Mouse (Mus musculus) lung, postnatal 0 days (tissue): Measurements from ENCODE around the gene Sf3b5. TPM values are rescaled to one million over a fixed set of nuclear protein-coding genes. Genes with fewer than 3 reads are reported as not detected.
A peak's percentile ranks its signal among the peaks of the same experiment; 100 is the strongest.

ENCODE experiments used
- ATAC-seq: fragments of 200-750 bp; cut with Nextera tagmentation; 2 replicates; pipeline ENCODE4 v1.8.0; 2017; ENCODE audit warnings: moderate library complexity
- DNase-seq: peaks from one replicate; pipeline ENCODE4 v3.0.0-alpha.2; 2016; ENCODE audit warnings: low spot score
- H3K27ac ChIP-seq: fragments of 300-500 bp; sonication (generic); 2 replicates; pipeline ENCODE4 v1.5.1; 2014; ENCODE audit warnings: antibody characterized with exemption, mild to moderate bottlenecking, low read length, mixed read lengths
- H3K27me3 ChIP-seq: fragments of 300-500 bp; sonication (generic); replicated peaks from 2 replicates; pipeline ENCODE4 v1.6.1; 2014; ENCODE audit warnings: low read length, mixed read lengths; ENCODE audit not compliant: insufficient read depth
- H3K36me3 ChIP-seq: fragments of 300-500 bp; sonication (generic); 2 replicates; pipeline ENCODE4 v1.6.1; 2014; ENCODE audit warnings: low read length, mixed read lengths; ENCODE audit not compliant: insufficient read depth
- H3K4me1 ChIP-seq: fragments of 300-500 bp; sonication (generic); 2 replicates; pipeline ENCODE4 v1.6.1; 2014; ENCODE audit warnings: antibody characterized with exemption, low read depth, low read length, mixed read lengths; ENCODE audit not compliant: insufficient read depth
- H3K4me2 ChIP-seq: fragments of 300-500 bp; sonication (generic); replicated peaks from 2 replicates; pipeline ENCODE4 v1.6.1; 2014; ENCODE audit warnings: low read depth, mild to moderate bottlenecking, low read length, moderate library complexity, mixed read lengths
- H3K4me3 ChIP-seq: fragments of 300-500 bp; sonication (generic); 2 replicates; pipeline ENCODE4 v1.5.1; 2014; ENCODE audit warnings: low read depth, low read length
- H3K9ac ChIP-seq: fragments of 300-500 bp; sonication (generic); replicated peaks from 2 replicates; pipeline ENCODE4 v1.6.1; 2014; ENCODE audit warnings: low read depth, mild to moderate bottlenecking
- H3K9me3 ChIP-seq: fragments of 300-500 bp; sonication (generic); 2 replicates; pipeline ENCODE4 v1.6.1; 2016; ENCODE audit warnings: low read length, mixed read lengths
- CTCF ChIP-seq: IDR thresholded peaks from 2 replicates; pipeline ENCODE4 v1.5.1; 2016; ENCODE audit warnings: antibody characterized with exemption, mild to moderate bottlenecking
- EP300 ChIP-seq: IDR thresholded peaks from 2 replicates; pipeline ENCODE4 v1.6.1; 2016; ENCODE audit warnings: antibody characterized with exemption, mild to moderate bottlenecking, control low read depth
- WGBS: fragments of 180-500 bp; shearing (Covaris S2); extraction: QIAGEN DNeasy Blood & Tissue Kit; methylation state at CpG from one replicate; pipeline ENCODE4 v1.1.7; 2014; 5-methylcytosine and 5-hydroxymethylcytosine counted together
- polyA plus RNA-seq: library from polyadenylated mRNA; unstranded; fragments of >200 nt; fragmentation: Nextera tagmentation; extraction: Ambion mirVana; gene quantifications from 2 replicates; pipeline ENCODE4 v1.2.1, GENCODE M21; 2015

Sf3b5 gene
- polyA plus RNA-seq, 1 experiment from 2014 or later = 27.1 TPM

DNA sequence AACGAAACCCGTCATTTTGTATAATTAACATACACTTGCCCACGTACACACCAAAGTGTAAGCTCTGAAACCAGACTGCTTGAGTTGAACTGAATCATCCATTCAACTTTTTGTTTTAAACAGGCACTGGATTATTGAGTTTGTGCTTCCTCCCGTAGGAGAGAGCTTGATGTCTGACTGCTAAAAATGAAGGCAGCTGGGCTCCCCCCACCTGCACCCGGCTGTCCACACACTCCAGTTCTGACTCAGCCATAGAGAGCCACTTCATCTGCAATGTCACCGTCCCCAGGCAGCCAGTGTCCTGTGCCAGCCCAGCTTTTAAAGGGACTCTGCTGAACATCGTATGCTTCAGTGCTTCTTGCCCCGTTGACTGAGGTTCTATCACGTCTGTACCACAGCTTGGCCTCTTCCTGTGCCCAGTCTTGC lies 27.3 kb upstream of the Sf3b5 start:
- WGBS = 58% methylated on average over 9 of the region's 9 CpGs

GRCm38 (mm10) chr10:12981071-12981470 lies 24.1 kb upstream of the Sf3b5 start:
- Histone ChIP-seq H3K36me3 (no peaks in the 10 kb centered on the region), H3K4me3 (no peak overlapping the region), H3K27me3 (no peaks in the 10 kb centered on the region), H3K4me2 (no peak overlapping the region), H3K27ac (no peak overlapping the region), H3K9me3 (no peaks in the 10 kb centered on the region), H3K9ac (no peak overlapping the region), H3K4me1 (no peaks in the 10 kb centered on the region)
- ATAC-seq (no peak), DNase-seq (no peak)
- 57% methylated on average over 7 of the region's 7 CpGs for WGBS
- TF ChIP-seq CTCF = no peak
- TF ChIP-seq EP300 = no peak

More for the DNA sequence above, 27.3 kb upstream of the Sf3b5 start:
- Histone ChIP-seq H3K27ac (no peak overlapping the region), H3K36me3 (no peaks in the 10 kb centered on the region), H3K4me2 (no peak overlapping the region), H3K4me3 (no peak overlapping the region), H3K27me3 (no peaks in the 10 kb centered on the region), H3K9me3 (no peaks in the 10 kb centered on the region), H3K9ac (no peak overlapping the region), H3K4me1 (no peaks in the 10 kb centered on the region)
- ATAC-seq = peak; percentile 81
- DNase-seq = peak; percentile 42
- TF ChIP-seq CTCF (no peak), EP300 (0 out of 2 replicates have a peak, but pooled peaks have one; percentile 17)

- no peaks in the 10 kb centered on the region for H3K27me3 ChIP-seq
- TF ChIP-seq EP300 (no peak), CTCF (no peak)
- DNase-seq (no peak), ATAC-seq (no peak)
- no peak overlapping the region for H3K9ac ChIP-seq
- no peak overlapping the region for H3K4me2 ChIP-seq
- no peaks in the 10 kb centered on the region for H3K9me3 ChIP-seq
- WGBS = 74% methylated on average over 3 of the region's 3 CpGs
- no peak overlapping the region for H3K4me3 ChIP-seq
- H3K27ac ChIP-seq = no peak overlapping the region
- H3K36me3 ChIP-seq = no peaks in the 10 kb centered on the region
- no peaks in the 10 kb centered on the region for H3K4me1 ChIP-seq
Observed at GRCm38 (mm10) chr10:12983516-12983915, 21.6 kb upstream of the Sf3b5 start.

DNA sequence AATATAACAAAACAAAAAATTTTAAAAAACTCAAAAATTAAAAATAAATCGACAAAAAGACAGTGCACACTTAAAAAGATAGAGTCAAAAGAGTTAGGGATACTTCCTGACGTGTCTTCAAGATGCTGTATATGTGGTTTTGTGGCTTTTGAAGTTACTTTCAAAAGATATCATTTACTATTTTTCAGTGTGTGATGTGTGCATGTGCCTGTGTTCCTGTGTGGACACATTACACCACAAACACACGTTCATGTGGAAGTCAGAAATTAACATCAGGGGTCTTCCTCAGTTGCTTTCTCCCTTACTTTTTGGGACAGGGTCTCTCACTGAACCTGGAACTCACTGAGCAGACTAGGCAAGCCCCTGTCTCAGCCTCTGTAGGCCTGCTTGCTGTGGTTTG lies 20.1 kb upstream of the Sf3b5 start:
- DNase-seq = no peak
- TF ChIP-seq EP300 (no peak), CTCF (no peak)
- Histone ChIP-seq H3K4me1 (no peaks in the 10 kb centered on the region), H3K27me3 (no peaks in the 10 kb centered on the region), H3K9me3 (no peaks in the 10 kb centered on the region), H3K36me3 (no peaks in the 10 kb centered on the region), H3K4me2 (no peak overlapping the region), H3K9ac (no peak overlapping the region), H3K27ac (no peak overlapping the region), H3K4me3 (no peak overlapping the region)
- ATAC-seq = no peak
- 79% methylated on average over 3 of the region's 3 CpGs for WGBS

DNA sequence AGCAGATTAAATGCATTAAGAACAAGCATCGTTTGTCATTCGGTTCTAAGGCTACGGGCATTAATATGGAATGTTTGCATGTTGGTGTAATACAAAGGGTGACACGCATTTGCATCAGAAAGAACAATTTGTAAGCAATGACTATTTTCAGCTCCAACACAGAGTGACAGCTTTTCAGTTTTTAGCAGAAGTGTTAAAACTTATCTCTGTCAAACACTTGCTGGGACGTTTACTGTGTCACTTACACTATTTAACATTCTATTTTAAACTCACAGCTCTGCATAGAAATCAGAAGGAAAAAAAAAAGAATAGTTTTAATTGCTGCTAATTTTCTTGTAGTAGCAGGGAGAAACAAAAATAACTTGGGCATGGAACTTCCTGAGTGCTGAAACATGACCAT lies 18.7 kb upstream of the Sf3b5 start:
- TF ChIP-seq EP300 = no peak
- no peak for TF ChIP-seq CTCF
- H3K27ac ChIP-seq = no peak overlapping the region
- WGBS = 71% methylated on average over 5 of the region's 5 CpGs

GRCm38 (mm10) chr10:12986943-12987342 lies 18.2 kb upstream of the Sf3b5 start:
- 27% methylated on average over 4 of the region's 4 CpGs for WGBS
- no peaks in the 10 kb centered on the region for H3K4me1 ChIP-seq
- DNase-seq (no peak), ATAC-seq (no peak)
- no peak overlapping the region for H3K9ac ChIP-seq
- H3K4me3 ChIP-seq = no peak overlapping the region
- H3K27ac ChIP-seq = no peak overlapping the region
- TF ChIP-seq CTCF (no peak), EP300 (no peak)
- H3K4me2 ChIP-seq = no peak overlapping the region
- H3K9me3 ChIP-seq = no peaks in the 10 kb centered on the region
- H3K36me3 ChIP-seq = no peaks in the 10 kb centered on the region
- H3K27me3 ChIP-seq = no peaks in the 10 kb centered on the region

More for the DNA sequence above, 18.7 kb upstream of the Sf3b5 start:
- no peak overlapping the region for H3K4me3 ChIP-seq
- DNase-seq (no peak), ATAC-seq (no peak)
- no peak overlapping the region for H3K9ac ChIP-seq
- H3K4me2 ChIP-seq = no peak overlapping the region
- H3K27me3 ChIP-seq = no peaks in the 10 kb centered on the region
- no peaks in the 10 kb centered on the region for H3K4me1 ChIP-seq
- H3K36me3 ChIP-seq = no peaks in the 10 kb centered on the region
- no peaks in the 10 kb centered on the region for H3K9me3 ChIP-seq

- ATAC-seq (no peak), DNase-seq (no peak)
- H3K4me3 ChIP-seq = no peak overlapping the region
- no peaks in the 10 kb centered on the region for H3K36me3 ChIP-seq
- H3K27me3 ChIP-seq = no peaks in the 10 kb centered on the region
- H3K4me2 ChIP-seq = no peak overlapping the region
- 81% methylated on average over 5 of the region's 5 CpGs for WGBS
- H3K27ac ChIP-seq = no peak overlapping the region
- TF ChIP-seq CTCF (no peak), EP300 (no peak)
- no peak overlapping the region for H3K9ac ChIP-seq
- no peaks in the 10 kb centered on the region for H3K4me1 ChIP-seq
- no peaks in the 10 kb centered on the region for H3K9me3 ChIP-seq
Observed at GRCm38 (mm10) chr10:12991953-12992352, 13.2 kb upstream of the Sf3b5 start.
